In genomic region chr19:34334300-34334699, GRCm38 (mm10) we compare ENCODE assay signal across 8 mouse cellular contexts. TPM values are rescaled to one million over a fixed set of nuclear protein-coding genes. Genes with fewer than 3 reads are reported as not detected.
DNase-seq lines count a peak whose midpoint lies in the region; ATAC-seq and TF ChIP-seq lines count a peak whose summit lies in the region.

No protein-coding gene starts in this region.

- H3K4me1 ChIP-seq in forebrain, embryonic 10.5 days, result no peaks in the 10 kb centered on the region
- H3K4me1 ChIP-seq in forebrain, embryonic 12.5 days, result no peaks in the 10 kb centered on the region
- H3K4me1 ChIP-seq in bone marrow, adult 2 months (ENCODE audit: control insufficient read depth, insufficient read depth, low read length), result no peaks in the 10 kb centered on the region; the same call in 1 of the 2 replicates
- H3K4me1 ChIP-seq in embryonic facial prominence, embryonic 14.5 days (ENCODE audit: control insufficient read depth, insufficient read depth, low read length), result no peaks in the 10 kb centered on the region

- H3K9me3 ChIP-seq in forebrain, embryonic 10.5 days, result no peaks in the 10 kb centered on the region
- no peaks in the 10 kb centered on the region for H3K9me3 ChIP-seq in forebrain, embryonic 12.5 days
- H3K9me3 ChIP-seq in embryonic facial prominence, embryonic 14.5 days (ENCODE audit: control insufficient read depth, low read length), result no peaks in the 10 kb centered on the region

- no peak overlapping the region for H3K9ac ChIP-seq in forebrain, embryonic 12.5 days
- H3K9ac ChIP-seq in embryonic facial prominence, embryonic 14.5 days (ENCODE audit: low read depth, low read length), result no peak overlapping the region

- H3K36me3 ChIP-seq in forebrain, embryonic 10.5 days (replicated peaks), result no peaks in the 10 kb centered on the region
- no peaks in the 10 kb centered on the region for H3K36me3 ChIP-seq in forebrain, embryonic 12.5 days (replicated peaks)
- H3K36me3 ChIP-seq in embryonic facial prominence, embryonic 14.5 days (ENCODE audit: control insufficient read depth, insufficient read depth, low read length), result no peaks in the 10 kb centered on the region

- TF ChIP-seq POLR2A in bone marrow, adult 2 months (IDR thresholded peaks at IDR 0.05; ENCODE audit: borderline replicate concordance, control insufficient read depth, low read depth, low read length), result no peak

- ATAC-seq in forebrain, embryonic 12.5 days (ENCODE audit: low FRiP score), result no peak
- peak; percentile 57; the same call in 1 of the 2 replicates for ATAC-seq in embryonic facial prominence, embryonic 14.5 days (ENCODE audit: low read depth)

- H3K4me3 ChIP-seq in forebrain, embryonic 10.5 days, result no peak overlapping the region
- no peak overlapping the region for H3K4me3 ChIP-seq in forebrain, embryonic 12.5 days (replicated peaks)
- no peak overlapping the region for H3K4me3 ChIP-seq in bone marrow, adult 2 months (replicated peaks; ENCODE audit: control insufficient read depth, low read depth, low read length)
- H3K4me3 ChIP-seq in embryonic facial prominence, embryonic 14.5 days (ENCODE audit: low read depth, low read length), result no peak overlapping the region

- peak; percentile 60 for DNase-seq in forebrain, embryonic 10.5 days (ENCODE audit: extremely low spot score, low spot score)
- peak; percentile 82 for DNase-seq in embryonic facial prominence, embryonic 14.5 days (ENCODE audit: low spot score)
- DNase-seq in heart, postnatal 10 days, result peak; percentile 78 to 89
- peak; percentile 44 to 61 for DNase-seq in layer of hippocampus, postnatal 36 days
- peak; percentile 83 for DNase-seq in mesoderm, embryonic 11.5 days (ENCODE audit: low read depth, low spot score)
- DNase-seq in right cerebral cortex, postnatal 36 days (ENCODE audit: low spot score in 2 of 2), result peak; percentile 22 to 52

- no peaks in the 10 kb centered on the region for H3K27me3 ChIP-seq in forebrain, embryonic 10.5 days (ENCODE audit: poor library complexity, severe bottlenecking)
- H3K27me3 ChIP-seq in forebrain, embryonic 12.5 days, result no peaks in the 10 kb centered on the region
- H3K27me3 ChIP-seq in embryonic facial prominence, embryonic 14.5 days (replicated peaks; ENCODE audit: control insufficient read depth, insufficient read depth, low read length), result no peaks in the 10 kb centered on the region

- TF ChIP-seq CTCF in bone marrow, adult 2 months (IDR thresholded peaks at IDR 0.05; ENCODE audit: control insufficient read depth, insufficient read depth, low read length), result peak; percentile 89

- intact Hi-C loops in heart, postnatal 10 days (cut with DNase I), result loop anchor here (1.0 to 2.0 kb wide), 5 partner anchors 91 to 328 kb away; partner anchors contain the start of gene Ifit2

- H3K4me2 ChIP-seq in forebrain, embryonic 12.5 days, result no peak overlapping the region
- no peak overlapping the region for H3K4me2 ChIP-seq in embryonic facial prominence, embryonic 14.5 days (ENCODE audit: low read depth, low read length)

- WGBS in forebrain, embryonic 10.5 days, result 1% methylated on average over 2 of the region's 2 CpGs
- WGBS in forebrain, embryonic 12.5 days, result 5% methylated on average over 2 of the region's 2 CpGs
- 6% methylated on average over 2 of the region's 2 CpGs for WGBS in bone marrow, adult 2 months
- WGBS in embryonic facial prominence, embryonic 14.5 days, result 1% methylated on average over 2 of the region's 2 CpGs

- no peak overlapping the region for H3K27ac ChIP-seq in forebrain, embryonic 10.5 days
- H3K27ac ChIP-seq in forebrain, embryonic 12.5 days, result no peak overlapping the region
- H3K27ac ChIP-seq in bone marrow, adult 2 months (ENCODE audit: control insufficient read depth, insufficient read depth, low read depth, low read length, poor library complexity), result no peak overlapping the region
- H3K27ac ChIP-seq in embryonic facial prominence, embryonic 14.5 days (replicated peaks; ENCODE audit: low read depth, low read length), result no peak overlapping the region

RNA-seq across cellular contexts. Expression of gene Fas, which starts 43.8 kb away (rescaled TPM):
- 0.21 TPM in 1 of 2 replicates, not detected in the other for polyA plus RNA-seq in forebrain, embryonic 10.5 days (2016; fragmentation: Nextera tagmentation; extraction: Ambion mirVana)
- polyA plus RNA-seq in forebrain, embryonic 12.5 days (2016; fragmentation: Nextera tagmentation; extraction: Ambion mirVana), result 0.32 and 0.55 TPM in 2 replicates
- 3.7 and 10.1 TPM in 2 replicates for polyA plus RNA-seq in bone marrow, adult 2 months (2011; ENCODE audit: insufficient read depth, insufficient read length, low replicate concordance, missing spikeins)
- polyA plus RNA-seq in embryonic facial prominence, embryonic 14.5 days (2014; fragmentation: Nextera tagmentation; extraction: Ambion mirVana), result 5.5 and 5.6 TPM in 2 replicates
- total RNA-seq in heart, postnatal 10 days (2021), result 10 to 100 TPM in 1 of 2 experiments, 1 to 10 TPM in 1; 5.4 to 10.6 TPM
- 1 to 10 TPM; 1.6 to 3.5 TPM for total RNA-seq in layer of hippocampus, postnatal 36 days (2021)
